Mouse (Mus musculus) mouse embryonic stem cell (cell line): ENCODE data around the gene Tjp1.

Source experiments
- in situ Hi-C, 2 experiments: fragments of 300-500 bp; cut with MboI; formaldehyde crosslinking; loops; 1 replicate in 1 of 2; 3 replicates in 1 of 2; pipeline ENCODE4 v1.14.3; 2019 to 2020; ENCODE audit warnings: low sequenced_read_pairs in 2 of 2, low pct_unique_long_range_greater_than_20kb in 1 of 2, mixed read lengths in 1 of 2; ENCODE audit not compliant: unreplicated experiment in 1 of 2

Tjp1 gene

DNA sequence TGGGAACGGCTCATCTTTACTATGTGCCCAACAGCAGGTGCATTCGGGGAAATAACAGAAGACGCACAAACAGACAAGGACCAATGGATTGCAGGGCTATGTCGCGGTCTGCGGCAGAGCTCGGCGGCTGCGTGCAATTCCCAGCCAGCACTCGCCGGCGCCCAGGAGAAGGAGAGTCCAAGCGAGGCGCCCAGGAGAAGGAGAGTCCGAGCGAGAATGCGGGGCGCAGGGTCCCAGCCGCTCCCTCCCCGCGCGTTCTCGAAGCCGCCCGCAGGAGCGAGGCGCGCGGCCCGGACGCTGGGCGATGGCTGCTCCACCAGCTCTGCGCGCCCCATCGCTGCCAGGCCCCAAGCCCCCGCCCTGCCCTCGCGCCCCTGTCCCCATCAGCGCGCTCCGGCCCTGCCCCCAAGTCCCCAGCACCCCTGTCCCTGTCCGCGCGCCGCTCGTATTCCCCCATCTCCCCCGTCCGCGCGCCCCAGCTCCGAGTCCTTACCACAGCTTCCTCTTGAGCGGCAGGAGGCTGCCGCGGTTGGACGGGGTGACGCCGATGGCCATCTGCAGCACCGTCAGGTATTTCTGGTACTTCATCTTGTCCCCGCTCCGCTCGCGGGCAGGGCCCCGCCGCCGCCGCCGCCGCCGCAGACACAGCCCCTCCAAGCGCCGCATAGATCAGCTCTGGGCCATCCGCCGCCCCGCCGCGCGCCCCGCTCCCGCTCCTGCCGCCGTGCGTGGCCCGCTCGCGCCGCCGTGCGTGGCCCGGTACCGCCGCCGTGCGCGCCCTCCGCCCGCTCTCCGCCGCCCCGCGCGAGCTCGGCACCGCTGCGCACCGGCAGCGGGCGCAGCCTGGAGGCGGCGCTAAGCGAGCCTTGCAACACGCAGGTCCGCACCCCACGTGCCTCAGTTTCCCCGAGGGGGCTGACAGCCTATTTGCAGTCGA is at the start of gene Tjp1:
Gene Tjp1 (minus strand): TSS at position 711 of the 937 bp plus-strand sequence.
- in situ Hi-C loops, result no loop called here

DNA sequence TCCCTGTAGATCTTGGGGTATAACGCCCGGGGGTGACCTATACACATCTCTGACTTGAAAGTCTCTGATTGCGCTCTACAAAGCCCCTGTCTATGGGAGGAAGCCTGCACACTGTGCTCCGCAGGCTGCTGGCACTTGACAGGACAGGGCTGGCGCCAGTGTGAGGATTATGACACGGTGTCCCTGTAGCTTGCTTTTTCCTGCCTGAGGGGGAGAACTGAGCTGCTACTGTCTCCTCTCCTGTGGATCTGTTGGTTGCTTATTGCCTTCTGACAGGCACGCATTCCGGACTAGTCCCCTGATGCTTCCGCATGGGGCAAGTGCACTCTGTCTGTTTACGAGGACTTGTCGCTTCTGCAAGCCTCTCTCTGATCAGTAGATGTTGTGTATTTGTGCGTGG is 49.5 kb upstream of the Tjp1 start:
- in situ Hi-C loops, result no loop called here

DNA sequence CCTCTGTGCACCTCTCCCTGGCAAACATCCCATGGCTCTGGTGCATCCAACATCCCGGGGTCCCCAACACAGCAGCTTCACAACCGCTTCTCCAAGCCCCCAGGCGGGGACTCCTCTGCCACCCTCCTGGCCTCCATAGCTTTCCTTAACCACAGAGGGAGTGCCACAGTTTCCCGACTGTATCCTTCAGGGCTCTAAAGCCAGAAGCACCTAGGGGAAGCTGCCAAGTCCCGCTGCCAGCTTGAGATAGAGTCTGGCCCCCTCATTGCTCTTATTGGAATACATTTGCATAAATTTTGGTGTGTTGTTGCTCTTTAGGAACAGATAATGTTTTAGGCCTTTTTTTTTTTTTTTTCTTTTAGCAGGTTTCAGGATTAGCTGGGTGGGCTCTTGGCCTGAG is 45.1 kb upstream of the Tjp1 start:
- in situ Hi-C loops, result no loop called here

DNA sequence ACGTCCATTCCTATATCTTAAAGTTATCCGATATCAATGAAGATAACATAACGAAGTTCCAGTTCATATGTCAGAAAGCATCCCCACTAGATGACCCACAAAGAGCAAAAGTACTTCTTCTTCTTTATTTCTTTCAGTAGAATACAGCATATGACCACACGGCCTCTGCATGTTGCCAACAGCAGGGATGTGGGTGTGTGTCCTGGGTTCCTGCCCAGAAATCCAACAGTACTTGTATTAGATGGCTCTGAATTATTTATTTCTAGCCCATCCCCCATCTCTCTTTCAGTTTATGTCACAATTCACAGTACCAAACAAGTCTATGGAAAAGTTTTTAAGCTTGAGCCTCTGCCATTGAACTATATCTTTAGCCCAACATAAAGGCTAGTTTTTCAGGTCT is 43.1 kb upstream of the Tjp1 start:
- in situ Hi-C loops, result no loop called here

DNA sequence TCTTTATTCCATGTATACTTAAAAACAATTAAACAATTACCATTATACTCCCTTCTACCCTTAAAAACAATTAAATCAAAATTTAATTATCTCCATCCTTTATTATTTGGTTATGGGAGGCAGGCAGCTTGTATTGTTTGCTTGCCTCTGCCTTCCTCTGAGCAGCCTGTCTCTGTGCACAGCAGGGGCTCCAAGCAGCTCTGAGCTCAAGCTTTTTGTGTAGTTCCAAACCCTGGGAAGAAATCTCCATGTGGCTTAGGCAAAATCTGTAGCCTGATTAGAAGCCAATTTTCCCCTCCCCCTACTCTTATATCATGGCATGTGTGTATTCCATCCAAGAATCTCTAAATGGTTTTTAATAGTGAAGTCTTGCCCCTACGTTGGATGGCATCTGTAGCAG is 28.4 kb upstream of the Tjp1 start:
- in situ Hi-C loops, result no loop called here

DNA sequence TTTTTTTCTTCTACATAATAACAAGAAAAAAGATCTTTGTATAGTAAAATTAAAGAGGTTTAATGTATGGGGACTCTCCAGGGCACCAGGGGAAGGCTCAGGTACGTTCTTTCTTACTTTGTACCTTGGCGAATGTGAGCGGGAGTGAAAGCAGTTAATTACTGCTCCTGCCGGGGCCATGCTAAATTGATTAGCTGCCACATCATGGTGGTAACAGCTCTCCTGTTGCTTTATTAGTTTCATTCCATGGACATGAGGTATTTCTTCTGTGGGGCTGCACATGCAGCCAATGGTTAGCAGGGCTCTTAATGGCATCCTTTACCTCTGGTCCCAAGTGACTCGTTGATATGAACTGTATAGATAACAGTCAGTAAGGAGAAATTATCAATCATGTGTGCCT is 18.2 kb upstream of the Tjp1 start:
- in situ Hi-C loops, result no loop called here

DNA sequence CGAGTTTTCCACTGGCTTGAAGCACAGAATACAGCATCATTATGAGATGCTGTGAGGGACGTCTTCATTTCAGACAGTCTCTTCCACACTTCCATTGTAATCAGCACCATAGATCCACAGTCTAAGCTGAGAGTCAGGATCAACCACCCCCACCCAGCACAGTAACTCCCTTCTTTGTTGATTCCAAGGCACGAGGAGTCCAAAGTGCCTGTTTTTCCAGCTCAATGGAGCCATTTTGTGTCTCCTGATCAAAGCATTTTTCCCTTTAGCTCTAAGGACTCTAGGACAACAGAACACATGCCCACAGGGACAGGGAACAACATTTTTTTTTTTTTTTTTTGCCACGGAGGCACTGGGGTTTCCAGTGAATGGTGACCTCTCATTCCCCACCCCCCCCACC is 5.1 kb upstream of the Tjp1 start:
- in situ Hi-C loops, result no loop called here

DNA sequence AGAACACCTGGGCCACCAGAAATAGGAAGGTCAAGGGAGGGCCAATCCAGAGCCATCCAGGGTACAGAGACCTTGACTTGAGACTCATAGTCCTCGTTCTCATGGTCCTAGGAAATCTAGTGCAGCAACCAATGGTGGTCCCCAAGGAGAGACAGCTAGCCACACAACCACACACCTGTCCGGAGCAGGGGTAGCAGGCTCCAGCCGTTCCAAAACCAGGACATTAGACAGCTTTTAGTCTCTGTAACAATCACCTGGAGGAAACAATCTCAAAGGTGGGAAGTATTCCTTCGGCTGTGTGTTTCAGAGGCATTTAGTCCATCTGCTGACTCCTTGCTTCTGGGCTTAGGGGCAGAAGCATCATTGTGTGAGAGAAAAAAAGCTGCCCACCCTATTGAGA is 4.5 kb downstream of the Tjp1 start:
- in situ Hi-C loops, result loop anchor here in 1 of 2 experiments (25.0 kb wide), 1 partner anchor 211 kb away; no protein-coding TSS in a partner anchor

DNA sequence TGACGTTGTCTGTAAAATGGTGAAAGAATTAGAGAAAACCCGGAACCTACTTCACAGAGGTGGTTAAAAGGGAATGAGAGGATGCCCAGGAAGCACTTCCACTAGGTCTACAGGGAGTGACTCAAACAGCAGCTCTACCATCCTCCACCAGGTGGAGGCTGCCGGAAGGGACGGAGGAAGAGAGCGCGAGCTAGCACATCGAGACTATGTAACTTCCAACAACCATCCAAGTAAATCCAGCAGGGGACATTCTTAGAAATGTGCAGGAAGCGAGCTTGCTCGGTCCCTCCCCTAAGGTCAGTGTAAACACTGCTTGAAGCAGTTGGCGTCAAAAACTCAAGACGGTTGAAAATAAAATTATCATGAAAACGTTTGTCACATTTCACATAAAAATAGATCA is 5.1 kb downstream of the Tjp1 start:
- in situ Hi-C loops, result loop anchor here in 1 of 2 experiments (25.0 kb wide), 1 partner anchor 210 kb away; no protein-coding TSS in a partner anchor

DNA sequence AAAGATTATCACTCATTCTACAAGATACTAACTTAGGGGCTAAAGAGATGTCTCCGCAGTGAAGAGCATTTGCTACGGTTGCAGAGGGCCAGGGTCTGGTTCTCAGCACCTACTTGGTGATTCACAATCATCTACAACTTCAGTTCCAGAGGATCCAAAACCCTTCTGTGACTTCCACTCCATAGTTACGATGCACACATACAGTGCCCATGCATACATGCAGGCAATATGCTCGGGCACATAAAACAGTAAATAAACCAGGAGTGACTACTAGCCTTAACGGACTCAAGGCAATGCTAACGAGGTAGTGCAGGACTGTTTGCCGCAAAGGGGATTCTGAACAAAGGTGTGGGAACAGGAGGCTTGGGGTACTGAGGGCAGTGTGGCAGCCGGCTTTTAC is 7.0 kb downstream of the Tjp1 start:
- in situ Hi-C loops, result loop anchor here in 1 of 2 experiments (25.0 kb wide), 1 partner anchor 208 kb away; no protein-coding TSS in a partner anchor

DNA sequence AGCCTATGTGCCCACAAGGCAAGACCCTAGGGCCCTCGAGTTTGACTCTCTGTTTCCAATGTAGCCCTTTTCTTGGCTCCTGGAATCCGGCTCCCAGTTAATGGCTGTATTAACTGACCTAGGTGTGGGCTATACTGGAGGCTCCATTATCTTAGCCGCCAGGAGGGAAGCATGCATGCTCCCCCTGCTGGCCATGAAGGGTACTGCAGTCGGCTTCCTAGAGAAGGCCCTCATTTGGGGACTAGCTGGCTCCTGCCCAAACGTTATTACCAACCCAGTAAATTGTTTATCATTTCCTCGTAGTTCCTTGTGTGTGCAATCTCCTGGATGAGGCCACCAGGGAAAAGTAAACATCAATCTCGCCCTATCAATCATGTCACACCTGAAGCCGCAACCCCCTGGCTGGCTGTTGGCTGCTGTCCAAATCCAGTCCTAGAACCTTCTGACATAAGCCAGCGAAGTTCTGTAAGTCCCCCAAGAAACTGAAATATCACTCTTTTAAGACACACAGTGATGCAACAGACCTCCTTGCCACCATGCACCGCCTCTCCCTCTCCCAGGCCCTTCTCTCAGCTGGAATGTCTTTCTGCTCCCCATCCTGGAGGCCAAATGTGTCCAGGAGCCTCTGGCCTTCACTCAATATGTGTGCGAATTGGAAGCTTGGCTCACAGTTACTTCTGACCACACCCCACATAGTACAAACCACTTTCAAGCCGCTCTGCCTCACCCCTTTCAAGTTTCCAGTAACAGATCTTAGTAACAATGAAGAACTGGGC is 7.6 kb downstream of the Tjp1 start:
- in situ Hi-C loops, result loop anchor here in 1 of 2 experiments (25.0 kb wide), 1 partner anchor 208 kb away; no protein-coding TSS in a partner anchor

DNA sequence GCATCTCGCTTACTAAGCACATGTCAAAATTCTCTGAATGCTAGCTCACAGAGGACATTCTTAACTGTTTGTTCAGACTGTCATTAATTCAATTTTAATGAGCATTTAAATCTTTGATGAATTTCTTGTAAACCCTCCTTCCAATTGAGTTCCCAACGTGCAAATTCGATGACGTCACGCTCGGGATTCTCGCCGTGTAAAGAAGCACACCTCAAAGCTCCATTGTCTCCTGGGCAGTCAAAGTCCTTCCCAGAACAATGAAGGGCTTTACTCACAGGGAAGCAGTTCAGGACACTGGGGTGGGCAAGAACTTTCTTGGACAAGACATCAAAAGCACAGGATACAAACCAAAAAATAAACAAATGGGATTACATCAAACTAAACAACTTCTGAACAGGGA is 10.7 kb downstream of the Tjp1 start:
- in situ Hi-C loops, result loop anchor here in 1 of 2 experiments (25.0 kb wide), 1 partner anchor 205 kb away; no protein-coding TSS in a partner anchor

DNA sequence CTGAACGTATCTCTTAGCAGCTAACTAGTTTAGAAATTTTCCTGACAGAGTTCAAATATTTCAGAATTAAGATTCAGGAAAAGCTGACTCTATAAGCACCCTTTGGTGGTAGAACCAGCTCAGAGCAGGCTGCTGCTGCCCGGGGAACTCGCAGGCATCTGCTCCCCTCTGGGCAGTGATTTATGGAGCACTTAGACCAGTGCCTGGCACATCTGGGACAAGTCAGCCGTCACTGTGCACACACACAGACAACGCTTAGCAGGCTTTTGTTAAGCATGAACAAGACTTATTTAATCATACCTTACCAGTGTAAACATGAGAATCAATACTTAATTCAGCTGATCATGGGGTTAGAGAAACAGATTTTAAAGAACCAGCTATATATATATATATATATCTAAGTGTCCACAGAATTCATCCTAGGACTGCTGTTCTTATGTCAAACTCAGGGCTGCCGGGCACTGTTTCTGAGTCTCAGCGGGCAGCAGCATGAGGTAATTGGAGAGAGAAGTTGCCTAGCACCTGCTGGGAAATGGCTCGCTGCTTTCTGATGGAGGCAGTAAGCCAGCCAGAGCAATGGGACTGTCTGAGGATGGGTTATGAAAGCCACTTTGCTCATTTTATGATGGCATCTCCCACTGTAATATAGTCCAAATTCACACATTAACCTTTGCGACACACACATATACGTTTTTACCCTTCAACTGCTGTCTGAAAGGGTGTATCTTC is 14.0 kb downstream of the Tjp1 start:
- in situ Hi-C loops, result loop anchor here in 1 of 2 experiments (25.0 kb wide), 1 partner anchor 201 kb away; no protein-coding TSS in a partner anchor

DNA sequence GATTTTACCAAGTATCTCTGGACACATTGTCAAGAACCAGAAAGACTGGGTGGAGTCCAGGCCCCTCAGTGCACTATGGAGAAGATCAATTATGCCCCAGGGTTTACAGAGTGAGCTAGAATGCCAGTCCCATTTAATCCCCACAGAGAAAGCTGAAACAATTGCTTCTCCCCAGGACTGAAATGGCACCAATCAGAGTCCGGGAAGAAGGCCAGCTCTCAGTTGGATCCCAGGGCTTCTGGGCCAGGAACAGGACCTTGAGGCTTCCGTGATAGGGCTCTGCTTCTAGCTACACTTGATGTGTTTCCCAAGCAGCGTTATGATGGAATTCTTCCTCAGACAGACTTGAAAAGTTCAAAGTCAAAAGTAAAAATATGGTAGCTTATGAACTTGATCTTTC is 18.2 kb downstream of the Tjp1 start:
- in situ Hi-C loops, result loop anchor here in 1 of 2 experiments (25.0 kb wide), 1 partner anchor 197 kb away; no protein-coding TSS in a partner anchor

DNA sequence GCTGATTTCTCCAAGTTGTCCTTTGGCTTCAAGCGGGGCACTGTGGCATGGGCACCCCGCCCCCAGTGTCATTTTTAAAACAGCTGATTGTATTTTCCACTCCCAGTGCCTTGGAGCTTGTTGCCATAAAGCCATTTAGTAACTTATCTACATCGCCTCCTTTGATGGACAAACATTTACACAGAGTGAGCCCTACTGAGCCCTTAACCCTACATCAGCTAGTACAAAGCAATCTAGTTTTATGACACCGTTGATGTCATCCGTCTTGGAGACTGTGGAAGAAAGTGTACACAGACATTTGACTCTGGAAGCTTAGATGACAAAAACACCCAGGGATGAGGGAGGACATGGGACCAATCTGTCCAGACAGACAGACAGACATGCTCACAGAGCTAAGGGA is 20.2 kb downstream of the Tjp1 start:
- in situ Hi-C loops, result loop anchor here in 1 of 2 experiments (25.0 kb wide), 1 partner anchor 195 kb away; no protein-coding TSS in a partner anchor

DNA sequence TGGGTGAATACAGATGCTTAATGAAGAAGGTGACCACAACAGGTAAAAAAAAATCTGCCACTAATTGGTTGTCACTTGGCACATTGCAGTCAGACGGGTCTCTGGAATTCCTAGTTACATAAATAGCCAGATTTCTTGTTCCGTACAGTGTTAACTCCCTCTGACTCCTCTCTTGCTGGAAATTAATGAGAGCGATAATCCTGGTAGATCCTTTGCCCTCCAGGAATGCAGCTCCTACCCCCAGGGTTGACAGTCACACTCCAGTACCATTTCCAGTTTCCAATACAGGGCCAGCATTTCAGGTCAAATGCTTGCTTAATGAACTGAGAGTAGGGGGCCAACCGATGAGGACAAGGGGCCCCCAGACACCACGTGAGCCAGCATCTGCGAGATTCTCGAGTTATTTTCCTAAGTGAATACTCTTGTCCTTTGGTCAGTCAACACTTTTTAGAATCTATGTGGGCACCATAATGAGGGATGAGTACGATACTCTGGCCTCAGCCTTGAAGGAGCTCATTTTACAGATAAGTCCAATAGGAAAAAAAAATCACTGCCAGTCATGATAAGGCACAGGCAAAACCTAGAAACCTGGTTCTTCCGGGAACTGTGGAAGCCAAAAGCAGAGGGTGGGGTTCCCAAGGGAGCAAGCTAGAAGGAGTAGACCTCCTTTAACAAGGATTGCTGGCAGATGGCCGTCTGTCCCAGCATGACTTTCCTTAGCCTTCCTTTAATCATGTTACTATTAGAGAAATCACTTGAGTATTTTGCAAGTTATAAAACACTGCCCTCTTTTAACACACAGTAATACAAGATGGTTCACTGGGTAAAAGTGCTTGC is 24.9 kb downstream of the Tjp1 start:
- in situ Hi-C loops, result loop anchor here in 1 of 2 experiments (25.0 kb wide), 1 partner anchor 190 kb away; no protein-coding TSS in a partner anchor

DNA sequence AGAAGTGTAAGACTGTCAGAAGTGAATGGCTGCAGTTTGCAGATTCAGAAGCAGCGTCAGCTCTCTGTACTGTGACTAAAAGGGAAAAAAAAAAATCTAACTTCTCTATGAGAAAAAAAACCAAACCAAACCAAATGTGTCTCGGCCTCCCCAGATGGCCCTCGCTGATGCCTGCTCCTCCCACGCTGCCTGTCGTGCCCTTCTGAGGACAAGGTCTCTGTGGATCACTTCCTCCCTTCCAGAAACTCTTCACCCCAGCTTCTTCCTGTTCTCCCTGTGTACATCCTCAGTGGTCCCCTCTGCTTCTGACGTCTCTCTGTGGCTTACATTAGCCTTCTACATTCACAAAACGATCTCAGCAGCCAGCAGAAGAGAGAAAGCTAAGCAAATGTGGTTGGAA is 26.8 kb downstream of the Tjp1 start:
- in situ Hi-C loops, result loop anchor here in 1 of 2 experiments (25.0 kb wide), 1 partner anchor 188 kb away; no protein-coding TSS in a partner anchor
